Mouse (Mus musculus) intestine, embryonic 16.5 days (tissue): ENCODE data around the gene Zdhhc19. TPM values are rescaled to one million over a fixed set of nuclear protein-coding genes. Genes with fewer than 3 reads are reported as not detected.

Experiments used
- ATAC-seq: fragments of 200-750 bp; cut with Nextera tagmentation; 2 replicates; pipeline ENCODE4 v1.8.0; 2017; ENCODE audit warnings: moderate TSS enrichment, moderate library complexity
- H3K27ac ChIP-seq: fragments of 300-500 bp; sonication (generic); 2 replicates; pipeline ENCODE4 v1.5.1; 2014; ENCODE audit warnings: mild to moderate bottlenecking, low read length
- H3K27me3 ChIP-seq: fragments of 300-500 bp; sonication (generic); replicated peaks from 2 replicates; pipeline ENCODE4 v1.6.1; 2014; ENCODE audit warnings: low read length, control low read depth, mixed read lengths; ENCODE audit not compliant: control insufficient read depth, insufficient read depth
- H3K36me3 ChIP-seq: fragments of 300-500 bp; sonication (generic); 2 replicates; pipeline ENCODE4 v1.6.1; 2014; ENCODE audit warnings: low read length, control low read depth; ENCODE audit not compliant: control insufficient read depth, insufficient read depth
- H3K4me1 ChIP-seq: fragments of 300-500 bp; sonication (generic); 2 replicates; pipeline ENCODE4 v1.6.1; 2014; ENCODE audit warnings: low read length, control low read depth, mixed read lengths; ENCODE audit not compliant: control insufficient read depth, insufficient read depth
- H3K4me2 ChIP-seq: fragments of 300-500 bp; sonication (generic); 2 replicates; pipeline ENCODE4 v1.6.1; 2014; ENCODE audit warnings: low read depth, low read length, control low read depth
- H3K4me3 ChIP-seq: fragments of 300-500 bp; sonication (generic); 2 replicates; pipeline ENCODE4 v1.5.1; 2014; ENCODE audit warnings: mild to moderate bottlenecking, low read length
- H3K9ac ChIP-seq: fragments of 300-500 bp; sonication (generic); 2 replicates; pipeline ENCODE4 v1.6.1; 2014; ENCODE audit warnings: low read depth, low read length
- H3K9me3 ChIP-seq: fragments of 300-500 bp; sonication (generic); 2 replicates; pipeline ENCODE4 v1.6.1; 2016; ENCODE audit warnings: low read length, control low read depth; ENCODE audit not compliant: control insufficient read depth
- WGBS: fragments of 180-500 bp; shearing (Covaris S2); extraction: QIAGEN DNeasy Blood & Tissue Kit; methylation state at CpG from one replicate; pipeline ENCODE4 v1.1.7; 2014; 5-methylcytosine and 5-hydroxymethylcytosine counted together
- polyA plus RNA-seq: library from polyadenylated mRNA; unstranded; fragments of >200 nt; fragmentation: Nextera tagmentation; extraction: Ambion mirVana; gene quantifications from 2 replicates; pipeline ENCODE4 v1.2.1, GENCODE M21; 2015

Gene Zdhhc19
- polyA plus RNA-seq, 1 experiment from 2014 or later, result 2.1 TPM

- H3K27me3 ChIP-seq, result no peaks in the 10 kb centered on the region
- no peak for ATAC-seq
- 88% methylated on average over 8 of the region's 8 CpGs for WGBS
- no peaks in the 10 kb centered on the region for H3K4me1 ChIP-seq
- no peak overlapping the region for H3K27ac ChIP-seq
- H3K9ac ChIP-seq, result no peak overlapping the region
- no peaks in the 10 kb centered on the region for H3K36me3 ChIP-seq
- no peaks in the 10 kb centered on the region for H3K9me3 ChIP-seq
- no peak overlapping the region for H3K4me3 ChIP-seq
- H3K4me2 ChIP-seq, result no peak overlapping the region
Observed at GRCm38 (mm10) chr16:32591521-32591920, 95.5 kb downstream of the Zdhhc19 start.

GRCm38 (mm10) chr16:32593283-32593805, 97.3 kb downstream of the Zdhhc19 start:
- Histone ChIP-seq H3K9me3 (no peaks in the 10 kb centered on the region), H3K4me3 (no peak overlapping the region), H3K36me3 (no peaks in the 10 kb centered on the region), H3K27me3 (no peaks in the 10 kb centered on the region), H3K27ac (no peak overlapping the region), H3K9ac (no peak overlapping the region), H3K4me1 (no peaks in the 10 kb centered on the region), H3K4me2 (no peak overlapping the region)
- no peak for ATAC-seq
- WGBS, result 82% methylated on average over 5 of the region's 5 CpGs

GRCm38 (mm10) chr16:32593916-32594315, 97.9 kb downstream of the Zdhhc19 start:
- Histone ChIP-seq H3K4me3 (no peak overlapping the region), H3K4me1 (no peaks in the 10 kb centered on the region), H3K27me3 (no peaks in the 10 kb centered on the region), H3K9ac (no peak overlapping the region), H3K27ac (no peak overlapping the region), H3K36me3 (no peaks in the 10 kb centered on the region), H3K4me2 (no peak overlapping the region), H3K9me3 (no peaks in the 10 kb centered on the region)
- WGBS, result 70% methylated on average over 5 of the region's 5 CpGs
- ATAC-seq, result no peak

- Histone ChIP-seq H3K27me3 (no peaks in the 10 kb centered on the region), H3K9me3 (no peaks in the 10 kb centered on the region), H3K4me1 (no peaks in the 10 kb centered on the region), H3K4me2 (no peak overlapping the region), H3K27ac (no peak overlapping the region), H3K9ac (no peak overlapping the region), H3K36me3 (no peaks in the 10 kb centered on the region), H3K4me3 (no peak overlapping the region)
- 79% methylated on average over 5 of the region's 5 CpGs for WGBS
- ATAC-seq, result no peak
Observed at GRCm38 (mm10) chr16:32594701-32595100, 98.6 kb downstream of the Zdhhc19 start.

- H3K4me2 ChIP-seq, result no peak overlapping the region
- H3K9ac ChIP-seq, result no peak overlapping the region
- 79% methylated on average over 10 of the region's 10 CpGs for WGBS
- H3K4me1 ChIP-seq, result no peaks in the 10 kb centered on the region
- no peaks in the 10 kb centered on the region for H3K27me3 ChIP-seq
- H3K9me3 ChIP-seq, result no peaks in the 10 kb centered on the region
- ATAC-seq, result no peak
- no peaks in the 10 kb centered on the region for H3K36me3 ChIP-seq
- no peak overlapping the region for H3K27ac ChIP-seq
- H3K4me3 ChIP-seq, result no peak overlapping the region
Observed at GRCm38 (mm10) chr16:32595142-32595855, 99.2 kb downstream of the Zdhhc19 start.

- no peaks in the 10 kb centered on the region for H3K4me1 ChIP-seq
- H3K27me3 ChIP-seq, result no peaks in the 10 kb centered on the region
- no peak overlapping the region for H3K27ac ChIP-seq
- H3K4me3 ChIP-seq, result no peak overlapping the region
- no peak overlapping the region for H3K4me2 ChIP-seq
- ATAC-seq, result no peak
- no peaks in the 10 kb centered on the region for H3K9me3 ChIP-seq
- 45% methylated on average over 4 of the region's 4 CpGs for WGBS
- H3K9ac ChIP-seq, result no peak overlapping the region
- no peaks in the 10 kb centered on the region for H3K36me3 ChIP-seq
Observed at GRCm38 (mm10) chr16:32597909-32598381, 101.9 kb downstream of the Zdhhc19 start.

- no peak overlapping the region for H3K9ac ChIP-seq
- no peak overlapping the region for H3K4me2 ChIP-seq
- H3K9me3 ChIP-seq, result no peaks in the 10 kb centered on the region
- no peaks in the 10 kb centered on the region for H3K36me3 ChIP-seq
- H3K27ac ChIP-seq, result no peak overlapping the region
- WGBS, result 95% methylated on average over 1 of the region's 1 CpGs
- ATAC-seq, result no peak
- H3K4me3 ChIP-seq, result no peak overlapping the region
- H3K4me1 ChIP-seq, result no peaks in the 10 kb centered on the region
- H3K27me3 ChIP-seq, result no peaks in the 10 kb centered on the region
Observed at GRCm38 (mm10) chr16:32599151-32599550, 103.1 kb downstream of the Zdhhc19 start.

- Histone ChIP-seq H3K4me3 (no peak overlapping the region), H3K27ac (no peak overlapping the region), H3K4me1 (no peaks in the 10 kb centered on the region), H3K9ac (no peak overlapping the region), H3K4me2 (no peak overlapping the region), H3K27me3 (no peaks in the 10 kb centered on the region), H3K36me3 (no peaks in the 10 kb centered on the region), H3K9me3 (no peaks in the 10 kb centered on the region)
- WGBS, result 77% methylated on average over 3 of the region's 3 CpGs
- ATAC-seq, result no peak
Observed at GRCm38 (mm10) chr16:32602193-32602685, 106.2 kb downstream of the Zdhhc19 start.

GRCm38 (mm10) chr16:32607562-32608343, 111.7 kb downstream of the Zdhhc19 start:
- peak overlapping the region; percentile 9 for H3K4me3 ChIP-seq

More at GRCm38 (mm10) chr16:32607562-32608343, 111.7 kb downstream of the Zdhhc19 start:
- Histone ChIP-seq H3K4me2 (peak overlapping the region; percentile 69), H3K27me3 (no peaks in the 10 kb centered on the region), H3K9me3 (no peaks in the 10 kb centered on the region), H3K9ac (no peak overlapping the region), H3K4me1 (peaks cover 5% of the 10 kb centered on the region), H3K36me3 (no peaks in the 10 kb centered on the region), H3K27ac (peak overlapping the region; percentile 93)
- peak; percentile 40; the same call in 1 of the 2 replicates for ATAC-seq
- WGBS, result 48% methylated on average over 7 of the region's 7 CpGs
